Mouse (Mus musculus): ENCODE results near the gene Tesk1. TPM values are rescaled to one million over a fixed set of nuclear protein-coding genes. Genes with fewer than 3 reads are reported as not detected.
"Not testable (repeated sequence)": the region's sequence is repeated elsewhere in the genome, so short reads cannot be mapped to it uniquely, and the experiment has no call there.

Tesk1 gene
- total RNA-seq, 2 experiments from 2014 or later = 4.8 to 15.6 TPM

DNA sequence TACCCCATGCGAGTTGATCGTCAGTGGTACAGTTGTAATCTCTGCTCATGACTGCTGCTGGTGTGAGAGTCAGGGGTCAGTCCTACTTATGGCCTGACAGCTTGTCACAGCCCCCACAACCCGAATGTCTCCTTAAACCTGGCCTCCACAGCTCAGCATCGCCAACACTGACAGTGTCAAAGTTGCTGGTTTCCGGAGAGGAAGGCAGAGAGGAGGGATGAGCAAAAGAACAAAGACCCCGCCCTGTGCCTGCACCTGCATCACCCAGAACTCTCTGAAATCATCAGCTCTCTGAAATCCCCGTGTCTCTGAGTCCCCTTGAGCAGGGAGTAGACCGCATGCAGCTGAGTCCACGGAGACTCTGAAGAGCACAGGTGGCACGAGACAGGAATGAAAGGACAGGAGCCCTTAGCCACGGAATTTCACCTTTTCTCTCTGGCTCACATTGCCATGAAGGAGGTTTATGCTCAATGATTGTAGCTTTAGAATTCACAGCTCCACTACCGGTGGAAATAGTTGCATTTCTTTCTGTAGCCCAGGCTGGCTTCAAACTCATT, 41.9 kb downstream of the Tesk1 start, which contains the start of gene Sit1:
TSS of gene Sit1 (minus strand) at position 200 of the 557 bp plus-strand sequence.
- no peak for ATAC-seq (replicated peaks; ENCODE audit: low FRiP score, low TSS enrichment, poor library complexity, severe bottlenecking)

DNA sequence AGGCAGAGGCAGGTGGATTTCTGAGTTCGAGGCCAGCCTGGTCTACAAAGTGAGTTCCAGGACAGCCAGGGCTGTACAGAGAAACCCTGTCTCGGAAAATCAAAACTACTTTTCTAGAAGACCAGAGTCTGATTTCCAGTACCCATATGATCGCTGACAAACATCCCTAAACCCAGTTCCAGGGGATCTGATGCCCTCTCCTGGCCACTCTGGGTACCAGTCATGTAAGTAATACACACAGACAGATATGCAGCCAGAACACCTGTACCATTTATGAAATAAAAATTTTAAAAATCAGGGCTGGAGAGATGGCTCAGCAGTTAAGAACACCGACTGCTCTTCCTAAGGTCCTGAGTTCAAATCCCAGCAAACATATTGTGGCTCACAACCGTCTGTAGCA, 43.9 kb downstream of the Tesk1 start:
- ATAC-seq (replicated peaks; ENCODE audit: low FRiP score, low TSS enrichment, poor library complexity, severe bottlenecking) = not testable (repeated sequence)

DNA sequence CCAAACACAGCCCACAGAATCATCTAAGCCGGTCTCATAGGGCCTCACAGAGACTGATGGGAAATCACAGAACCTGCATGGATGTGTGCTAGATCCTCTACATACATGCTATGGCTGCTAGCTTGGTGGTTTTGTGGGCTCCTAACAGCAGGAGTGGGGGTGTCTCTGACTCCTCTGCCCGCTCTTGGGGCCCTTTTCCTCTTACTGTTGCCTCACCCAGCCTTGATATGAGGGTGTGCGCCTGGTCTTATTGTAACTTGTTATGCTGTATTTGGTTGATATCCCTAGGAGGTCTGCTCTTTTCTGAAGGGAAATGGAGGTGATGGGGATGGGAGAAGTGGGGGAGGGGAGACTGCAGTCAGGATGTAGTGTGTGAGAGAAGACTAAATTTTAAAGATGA, 47.9 kb downstream of the Tesk1 start:
- no peak for ATAC-seq (replicated peaks; ENCODE audit: low FRiP score, low TSS enrichment, poor library complexity, severe bottlenecking)

DNA sequence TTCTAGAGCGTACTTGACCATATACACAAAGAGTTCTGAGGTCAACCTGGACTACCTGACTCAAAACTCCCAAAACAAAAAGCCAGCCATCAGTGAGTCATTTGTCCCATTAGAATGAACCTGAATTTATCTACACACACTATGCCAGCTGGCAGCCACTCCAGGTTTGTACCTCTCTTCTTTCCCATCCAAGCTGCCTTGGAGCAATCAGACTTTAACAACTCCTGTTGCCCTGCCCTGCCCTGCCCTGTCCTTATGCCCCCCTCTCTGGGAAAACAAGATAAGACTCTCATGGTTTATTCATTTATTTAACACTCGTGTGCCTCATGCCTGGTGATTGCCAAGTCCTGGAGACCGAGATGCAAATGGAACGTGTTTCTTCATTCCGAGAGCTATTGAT, 49.1 kb downstream of the Tesk1 start:
- peak; percentile 52 for ATAC-seq (replicated peaks; ENCODE audit: low FRiP score, low TSS enrichment, poor library complexity, severe bottlenecking)

DNA sequence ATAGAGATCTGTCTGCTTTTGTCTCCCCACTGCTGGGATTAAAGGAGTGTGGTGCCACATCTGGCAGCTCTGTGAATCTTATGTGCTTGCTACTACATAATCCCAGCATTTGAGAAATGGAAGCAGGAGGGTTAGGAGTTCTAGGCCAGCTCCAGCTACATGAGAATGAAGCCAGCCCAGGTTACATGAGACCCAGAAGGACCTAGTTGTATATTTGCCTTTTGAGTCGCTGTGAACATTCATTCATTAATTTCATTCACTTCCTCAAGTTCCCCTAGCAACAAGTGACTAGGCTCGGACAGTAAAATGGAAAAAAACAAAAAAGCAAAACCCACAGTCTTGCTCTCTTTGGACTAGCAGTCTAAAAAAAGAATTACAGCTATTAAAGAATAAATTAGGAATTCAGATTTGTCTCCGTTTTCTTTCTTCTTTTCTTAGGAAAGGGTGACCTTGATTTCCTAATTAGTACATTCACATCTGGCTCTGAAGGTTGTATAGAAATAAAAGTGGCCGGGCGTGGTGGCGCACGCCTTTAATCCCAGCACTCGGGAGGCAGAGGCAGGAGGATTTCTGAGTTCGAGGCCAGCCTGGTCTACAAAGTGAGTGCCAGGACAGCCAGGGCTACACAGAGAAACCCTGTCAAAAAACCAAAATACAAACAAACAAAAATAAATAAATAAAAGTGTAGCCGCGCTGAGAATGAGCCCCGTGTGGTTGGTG, 50.5 kb downstream of the Tesk1 start:
- no peak for ATAC-seq (replicated peaks; ENCODE audit: low FRiP score, low TSS enrichment, poor library complexity, severe bottlenecking)

DNA sequence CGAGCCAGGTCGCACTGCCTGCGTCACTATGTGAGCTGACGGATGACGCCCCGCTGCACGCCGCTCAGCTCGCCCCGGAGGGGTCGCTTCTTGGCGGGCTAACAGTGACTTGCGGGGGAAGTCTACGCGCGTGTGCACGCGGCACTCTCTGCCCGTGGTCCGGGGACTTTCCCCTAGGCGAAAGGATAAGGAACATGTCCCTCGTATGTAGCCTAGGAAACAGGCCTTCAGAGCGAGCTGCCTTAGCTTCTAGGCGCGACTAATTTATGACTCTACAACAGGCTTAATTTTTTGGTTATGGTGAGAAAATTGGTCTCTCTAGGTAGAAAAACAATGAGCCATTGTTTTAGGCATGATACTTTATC, 51.1 kb downstream of the Tesk1 start, which contains the start of gene Ccdc107:
TSS of gene Ccdc107 (plus strand) at position 80 of the 365 bp plus-strand sequence.
- ATAC-seq (replicated peaks; ENCODE audit: low FRiP score, low TSS enrichment, poor library complexity, severe bottlenecking) = peak; percentile 90

DNA sequence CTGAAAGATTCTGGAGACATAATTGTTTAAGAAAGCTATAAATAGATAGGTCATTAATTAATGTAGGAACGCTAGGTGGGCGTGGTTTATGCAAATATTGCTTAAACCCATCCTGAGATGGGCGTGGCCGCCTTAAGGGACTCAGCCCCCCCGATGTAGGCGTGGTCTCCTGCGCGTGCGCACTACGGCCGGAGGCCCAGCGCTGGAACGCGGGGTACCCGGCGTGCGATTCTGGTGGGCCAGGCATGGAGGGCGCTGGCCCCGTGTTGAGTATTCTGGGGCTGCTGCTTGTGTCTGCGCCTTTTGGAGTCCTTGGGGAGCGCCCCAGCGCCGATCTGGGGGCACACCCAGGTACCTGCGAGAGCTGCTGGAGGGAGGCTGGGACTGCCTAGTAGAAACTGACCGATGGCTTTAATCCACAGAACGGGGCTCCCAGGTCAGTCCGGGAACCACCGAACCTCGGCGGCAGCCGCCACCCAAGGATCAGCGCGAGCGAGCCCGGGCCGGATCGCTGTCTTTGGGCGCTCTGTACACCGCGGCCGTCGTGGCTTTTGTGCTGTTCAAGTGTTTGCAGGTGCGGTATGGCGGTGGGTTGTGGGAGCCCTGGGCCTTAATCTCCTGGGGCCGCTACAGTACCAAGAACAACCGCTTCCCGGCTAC, 51.6 kb downstream of the Tesk1 start:
- ATAC-seq (replicated peaks; ENCODE audit: low FRiP score, low TSS enrichment, poor library complexity, severe bottlenecking) = peak; percentile 72

DNA sequence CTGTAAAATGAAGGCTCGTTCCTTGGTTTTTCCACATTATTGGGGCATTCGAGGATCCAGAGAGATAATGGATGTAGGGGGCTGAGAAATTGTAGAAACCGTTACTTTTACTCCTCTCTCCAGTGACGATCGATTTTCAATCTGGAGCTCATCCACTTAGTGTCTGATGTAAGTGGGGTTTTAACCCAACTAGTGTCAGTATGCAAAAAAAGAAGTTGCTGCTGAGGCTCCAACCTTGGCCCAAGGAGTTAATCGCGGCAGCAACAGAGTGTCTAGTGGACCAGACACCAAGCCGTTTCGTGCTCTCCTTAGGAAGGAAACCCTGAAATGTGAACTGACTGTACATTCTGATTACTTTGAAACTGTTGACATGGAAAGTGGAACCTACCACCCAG, 52.1 kb downstream of the Tesk1 start:
- ATAC-seq (replicated peaks; ENCODE audit: low FRiP score, low TSS enrichment, poor library complexity, severe bottlenecking) = no peak

DNA sequence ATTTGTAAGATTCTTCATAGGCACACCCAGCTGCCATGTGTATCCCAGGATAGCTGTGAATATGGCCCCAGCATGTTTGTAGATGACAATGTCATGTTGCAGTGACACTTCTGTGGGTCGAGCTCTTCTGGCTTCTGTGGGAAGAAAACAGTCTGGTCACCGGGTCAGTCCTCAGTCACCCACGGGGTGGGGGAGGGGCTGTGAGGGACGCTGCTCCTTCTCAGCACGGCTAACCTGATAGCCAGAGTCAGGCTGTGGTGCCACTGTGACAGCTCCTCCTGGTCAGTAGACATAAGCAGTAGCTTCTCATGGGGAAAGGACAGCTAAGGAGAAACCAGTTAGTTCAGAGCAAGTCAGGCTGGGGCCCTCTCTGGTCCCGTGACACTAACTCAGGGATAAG, 54.8 kb downstream of the Tesk1 start:
- no peak for ATAC-seq (replicated peaks; ENCODE audit: low FRiP score, low TSS enrichment, poor library complexity, severe bottlenecking)

DNA sequence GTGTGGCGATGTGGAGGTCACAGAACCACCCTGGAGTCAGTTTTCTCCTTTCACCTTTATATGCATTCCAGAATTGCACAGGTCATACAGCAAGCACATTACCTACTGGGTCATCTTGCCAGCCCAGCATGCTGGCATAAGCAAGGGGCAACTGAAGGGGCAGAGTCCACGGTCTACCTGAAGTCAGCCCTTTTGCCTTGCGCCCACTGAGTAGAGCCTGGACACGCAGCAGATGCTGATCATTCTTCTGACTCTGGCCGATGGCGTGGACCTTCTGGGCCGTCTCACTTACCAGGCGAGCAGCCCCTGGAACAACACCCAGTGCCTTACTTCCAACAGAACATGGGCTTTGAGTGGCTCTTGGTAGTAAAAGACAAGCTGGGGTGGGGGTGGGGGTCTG, 55.7 kb downstream of the Tesk1 start:
- no peak for ATAC-seq (replicated peaks; ENCODE audit: low FRiP score, low TSS enrichment, poor library complexity, severe bottlenecking)

Other genes with a start within 250 kb of the Tesk1 start
- 0.07 and 0.68 TPM in 2 replicates for gene Atp8b5, start 174.8 kb upstream of the Tesk1 start, total RNA-seq (2014; fragmentation: Nextera tagmentation)
- 0.66 and 0.69 TPM in 2 replicates for gene Atp8b5, start 174.8 kb upstream of the Tesk1 start, total RNA-seq (2017)
- gene Rusc2, start 60.0 kb upstream of the Tesk1 start, total RNA-seq (2014; fragmentation: Nextera tagmentation) = 1.8 and 7.6 TPM in 2 replicates
- gene Rusc2, start 60.0 kb upstream of the Tesk1 start, total RNA-seq (2017) = 0.19 and 1.5 TPM in 2 replicates
- gene Fam166b, start 12.8 kb upstream of the Tesk1 start, total RNA-seq (2014; fragmentation: Nextera tagmentation) = not detected in 2 replicates
- gene Fam166b, start 12.8 kb upstream of the Tesk1 start, total RNA-seq (2017) = not detected in 2 replicates
- 1.5 and 9.6 TPM in 2 replicates for gene Cd72, start 12.7 kb downstream of the Tesk1 start, total RNA-seq (2014; fragmentation: Nextera tagmentation)
- gene Cd72, start 12.7 kb downstream of the Tesk1 start, total RNA-seq (2017) = 2.9 and 11.9 TPM in 2 replicates
- gene Sit1, start 41.8 kb downstream of the Tesk1 start, total RNA-seq (2014; fragmentation: Nextera tagmentation) = 0.61 TPM in 1 of 2 replicates, not detected in the other
- gene Sit1, start 41.8 kb downstream of the Tesk1 start, total RNA-seq (2017) = not detected in 2 replicates
- gene Ccdc107, start 51.0 kb downstream of the Tesk1 start, total RNA-seq (2014; fragmentation: Nextera tagmentation) = 28.8 and 47.9 TPM in 2 replicates
- 44.6 and 46.3 TPM in 2 replicates for gene Ccdc107, start 51.0 kb downstream of the Tesk1 start, total RNA-seq (2017)
- gene Arhgef39, start 57.8 kb downstream of the Tesk1 start, total RNA-seq (2014; fragmentation: Nextera tagmentation) = 44.3 and 50.3 TPM in 2 replicates
- gene Arhgef39, start 57.8 kb downstream of the Tesk1 start, total RNA-seq (2017) = 27.2 and 32.7 TPM in 2 replicates
- gene Car9, start 65.0 kb downstream of the Tesk1 start, total RNA-seq (2014; fragmentation: Nextera tagmentation) = 3.6 and 11.8 TPM in 2 replicates
- gene Car9, start 65.0 kb downstream of the Tesk1 start, total RNA-seq (2017) = 2.1 and 3.3 TPM in 2 replicates
- gene Tpm2, start 81.8 kb downstream of the Tesk1 start, total RNA-seq (2014; fragmentation: Nextera tagmentation) = not detected in 2 replicates
- gene Tpm2, start 81.8 kb downstream of the Tesk1 start, total RNA-seq (2017) = 0.09 TPM in 1 of 2 replicates, not detected in the other
- gene Creb3, start 120.4 kb downstream of the Tesk1 start, total RNA-seq (2014; fragmentation: Nextera tagmentation) = 9.6 and 12.7 TPM in 2 replicates
- gene Creb3, start 120.4 kb downstream of the Tesk1 start, total RNA-seq (2017) = 19.4 and 42.2 TPM in 2 replicates
- 105 and 175 TPM in 2 replicates for gene Tln1, start 120.8 kb downstream of the Tesk1 start, total RNA-seq (2014; fragmentation: Nextera tagmentation)
- 211 and 304 TPM in 2 replicates for gene Tln1, start 120.8 kb downstream of the Tesk1 start, total RNA-seq (2017)
- gene Rgp1, start 136.8 kb downstream of the Tesk1 start, total RNA-seq (2014; fragmentation: Nextera tagmentation) = 28.7 and 30.4 TPM in 2 replicates
- gene Rgp1, start 136.8 kb downstream of the Tesk1 start, total RNA-seq (2017) = 6.7 and 8.3 TPM in 2 replicates
- gene Gba2, start 136.9 kb downstream of the Tesk1 start, total RNA-seq (2014; fragmentation: Nextera tagmentation) = 19.7 and 22.9 TPM in 2 replicates
- 6.1 and 12.0 TPM in 2 replicates for gene Gba2, start 136.9 kb downstream of the Tesk1 start, total RNA-seq (2017)
- gene Msmp, start 142.6 kb downstream of the Tesk1 start, total RNA-seq (2014; fragmentation: Nextera tagmentation) = not detected in 2 replicates
- not detected in 2 replicates for gene Msmp, start 142.6 kb downstream of the Tesk1 start, total RNA-seq (2017)
- gene Npr2, start 190.0 kb downstream of the Tesk1 start, total RNA-seq (2014; fragmentation: Nextera tagmentation) = 0.09 and 2.0 TPM in 2 replicates
- 0.08 and 0.14 TPM in 2 replicates for gene Npr2, start 190.0 kb downstream of the Tesk1 start, total RNA-seq (2017)
- gene Spag8, start 211.7 kb downstream of the Tesk1 start, total RNA-seq (2014; fragmentation: Nextera tagmentation) = 1.6 TPM in 1 of 2 replicates, not detected in the other
- gene Spag8, start 211.7 kb downstream of the Tesk1 start, total RNA-seq (2017) = not detected in 2 replicates
- gene Hint2, start 214.5 kb downstream of the Tesk1 start, total RNA-seq (2014; fragmentation: Nextera tagmentation) = 70.7 and 73.0 TPM in 2 replicates
- gene Hint2, start 214.5 kb downstream of the Tesk1 start, total RNA-seq (2017) = 43.1 and 63.0 TPM in 2 replicates
- 1.2 and 2.5 TPM in 2 replicates for gene Tmem8b, start 227.0 kb downstream of the Tesk1 start, total RNA-seq (2014; fragmentation: Nextera tagmentation)
- gene Tmem8b, start 227.0 kb downstream of the Tesk1 start, total RNA-seq (2017) = 0.38 and 1.6 TPM in 2 replicates
- gene Fam221b, start 227.2 kb downstream of the Tesk1 start, total RNA-seq (2014; fragmentation: Nextera tagmentation) = not detected in 2 replicates
- 0.15 and 0.28 TPM in 2 replicates for gene Fam221b, start 227.2 kb downstream of the Tesk1 start, total RNA-seq (2017)